Mouse (Mus musculus) frontal cortex, postnatal 36 days (tissue): ENCODE results near the gene Rabgap1l.

Source experiments
- DNase-seq, 2 experiments: peaks; one replicate each; pipeline ENCODE4 v3.0.0; 2022; ENCODE audit warnings: low spot score in 2 of 2

Rabgap1l gene

GRCm38 (mm10) chr1:160378367-160378766, 414.6 kb downstream of the Rabgap1l start:
- no peak for DNase-seq

- DNase-seq: peak; percentile 30 to 69
These were observed 415.4 kb downstream of the Rabgap1l start for GRCm38 (mm10) chr1:160377337-160378336.

GRCm38 (mm10) chr1:160374490-160374889, 418.5 kb downstream of the Rabgap1l start:
- DNase-seq: no peak

- DNase-seq: no peak
These were observed 419.7 kb downstream of the Rabgap1l start for GRCm38 (mm10) chr1:160373306-160373705.

- no peak for DNase-seq
These were observed 421.3 kb downstream of the Rabgap1l start for GRCm38 (mm10) chr1:160371696-160372095.

DNA sequence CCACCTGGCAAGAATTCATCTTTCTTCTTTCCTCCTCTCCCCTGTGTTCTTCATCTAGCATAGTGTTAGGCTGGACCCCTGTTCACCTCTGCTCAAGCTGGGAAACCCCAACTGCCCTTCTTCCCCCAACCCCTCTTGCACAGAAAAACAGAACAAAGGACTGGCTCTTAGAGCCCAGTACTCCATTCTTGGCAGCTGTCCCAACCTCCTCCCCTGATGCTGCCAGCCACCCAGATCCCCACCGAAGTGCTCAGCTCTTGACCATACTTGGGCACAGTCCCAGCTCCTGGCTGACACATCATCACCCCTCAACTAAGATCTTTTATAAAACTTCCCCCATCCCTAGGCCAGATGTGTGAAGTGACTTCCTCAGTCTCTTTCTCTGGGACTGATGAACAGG, 422.5 kb downstream of the Rabgap1l start:
- no peak for DNase-seq

GRCm38 (mm10) chr1:160366615-160367014, 426.4 kb downstream of the Rabgap1l start:
- DNase-seq: no peak

DNA sequence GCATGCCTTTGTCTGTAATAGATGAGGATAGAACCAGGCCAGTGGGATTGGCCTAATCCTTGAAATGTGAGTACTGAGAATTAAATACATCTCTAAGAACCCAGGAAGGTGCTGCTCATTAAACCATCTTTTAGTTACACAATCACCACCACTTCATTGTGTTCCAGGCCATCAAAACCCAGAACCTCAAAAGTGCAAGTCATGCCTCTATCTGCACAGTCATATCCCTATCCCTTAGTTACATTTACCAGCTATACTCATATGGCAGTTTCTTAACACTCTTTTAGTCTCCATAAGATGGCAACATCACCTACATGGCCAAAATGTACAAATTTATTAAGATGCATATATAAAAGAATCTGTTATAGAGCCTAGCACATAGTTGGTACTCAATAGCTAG, 435.7 kb downstream of the Rabgap1l start:
- no peak for DNase-seq

DNA sequence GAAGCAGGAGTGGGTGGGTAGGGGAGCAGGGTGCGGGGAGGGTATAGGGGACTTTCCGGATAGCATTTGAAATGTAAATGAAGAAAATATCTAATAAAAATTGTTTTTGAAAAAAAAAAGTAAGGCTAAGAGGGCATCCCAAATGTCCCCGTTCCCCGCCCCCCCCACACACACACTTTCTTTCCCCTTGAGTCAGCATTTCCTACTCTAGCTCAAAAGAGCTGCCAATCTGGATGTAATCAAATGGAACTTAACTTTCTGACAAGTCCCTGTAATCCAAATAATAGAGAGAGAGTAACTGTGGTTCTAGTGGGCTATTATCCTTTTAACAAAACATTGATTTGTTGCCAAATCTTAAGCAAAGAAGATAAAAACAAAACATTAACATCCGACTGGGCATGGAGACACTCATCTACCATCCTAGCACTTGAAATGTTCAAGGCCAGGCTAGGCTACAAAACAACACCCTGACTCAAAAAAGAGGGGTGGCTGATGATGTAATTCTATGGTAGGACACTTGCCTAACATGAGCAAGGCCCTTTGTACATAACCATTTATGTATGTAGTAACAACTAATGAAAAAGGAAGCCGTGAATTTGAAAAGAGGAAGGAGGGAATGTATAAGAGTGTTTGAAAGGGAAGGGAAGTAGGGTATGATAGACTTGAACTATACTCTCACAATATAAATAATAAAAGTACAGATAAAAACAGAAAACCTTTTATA, 439.1 kb downstream of the Rabgap1l start:
- DNase-seq: no peak

DNA sequence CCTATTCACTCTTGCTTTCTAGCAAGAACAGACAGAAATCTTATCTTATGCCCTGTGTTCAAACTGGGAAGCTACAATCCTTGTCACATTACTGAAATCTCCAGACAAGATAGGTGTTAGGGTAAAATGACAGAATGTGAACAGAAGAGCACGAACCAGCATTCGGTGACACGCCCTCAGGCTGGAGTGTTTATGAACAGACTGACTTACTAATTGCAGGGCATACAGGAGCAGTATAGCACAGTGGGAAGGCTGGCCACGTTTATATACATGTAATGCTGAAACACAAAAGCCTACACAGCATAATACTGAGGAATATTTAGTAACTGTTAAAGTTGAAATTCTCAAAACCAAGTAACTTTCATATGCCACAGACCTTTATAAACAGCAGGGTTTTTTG, 440.7 kb downstream of the Rabgap1l start:
- DNase-seq: no peak

- DNase-seq: peak; percentile 81
These were observed 441.2 kb downstream of the Rabgap1l start for GRCm38 (mm10) chr1:160351880-160352234.

- DNase-seq: peak; percentile 45 to 46
These were observed 441.7 kb downstream of the Rabgap1l start for GRCm38 (mm10) chr1:160351146-160351879.

DNA sequence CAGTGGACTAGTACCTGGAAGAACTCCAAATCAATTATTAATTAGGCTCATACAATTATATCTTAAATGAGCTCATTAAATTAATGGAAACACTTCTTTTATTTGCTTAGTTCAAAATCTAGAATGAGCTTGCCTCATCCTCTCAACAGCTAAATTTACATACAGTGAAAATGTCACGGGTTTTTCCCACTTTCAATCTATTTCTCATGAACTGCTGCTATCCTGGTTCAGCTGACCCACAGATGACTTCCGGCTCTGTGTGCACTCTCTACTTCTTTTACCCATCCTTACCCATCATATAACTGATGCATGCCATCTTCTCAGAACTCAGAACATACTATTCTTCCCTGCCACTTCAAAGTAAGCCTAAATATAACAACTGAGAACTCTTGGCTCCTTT, 452.4 kb downstream of the Rabgap1l start:
- DNase-seq: no peak

DNA sequence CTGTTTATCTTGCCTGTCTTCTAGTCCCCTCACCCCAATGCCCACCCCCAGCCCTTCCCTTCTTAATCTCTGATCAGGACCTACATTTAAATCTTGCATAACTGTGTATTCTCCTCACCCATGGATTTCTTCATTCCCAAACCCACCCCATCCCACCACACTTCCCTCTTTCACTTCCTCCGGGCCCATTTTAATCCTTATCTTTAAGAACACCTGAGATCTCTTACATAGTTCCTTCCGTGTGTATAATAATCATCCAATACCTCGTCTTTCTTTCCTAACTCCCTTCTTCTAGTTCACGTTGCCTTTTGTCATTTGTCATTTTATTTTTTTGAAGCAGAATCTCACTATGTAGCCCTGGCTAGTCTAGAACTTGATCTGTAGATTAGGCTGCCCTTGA, 453.6 kb downstream of the Rabgap1l start:
- DNase-seq: no peak

DNA sequence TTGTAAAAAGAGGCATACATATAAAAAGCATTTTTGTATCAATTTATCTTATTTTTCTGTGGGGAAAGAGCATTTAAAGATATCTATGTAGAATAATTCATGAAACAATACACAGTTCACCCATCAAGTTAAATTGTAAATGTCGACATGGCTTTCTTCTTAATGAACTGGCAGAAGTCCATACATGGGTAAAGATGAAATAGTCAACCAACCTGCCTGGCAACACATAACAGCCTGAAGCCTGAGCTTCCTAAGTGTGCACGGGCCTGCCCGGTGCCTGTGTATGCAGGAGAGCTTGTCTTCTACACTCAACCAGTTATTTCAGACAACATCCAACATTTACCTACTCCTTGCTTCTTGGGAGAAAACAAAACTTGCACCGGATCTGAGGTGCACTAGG, 458.2 kb downstream of the Rabgap1l start:
- no peak for DNase-seq

DNA sequence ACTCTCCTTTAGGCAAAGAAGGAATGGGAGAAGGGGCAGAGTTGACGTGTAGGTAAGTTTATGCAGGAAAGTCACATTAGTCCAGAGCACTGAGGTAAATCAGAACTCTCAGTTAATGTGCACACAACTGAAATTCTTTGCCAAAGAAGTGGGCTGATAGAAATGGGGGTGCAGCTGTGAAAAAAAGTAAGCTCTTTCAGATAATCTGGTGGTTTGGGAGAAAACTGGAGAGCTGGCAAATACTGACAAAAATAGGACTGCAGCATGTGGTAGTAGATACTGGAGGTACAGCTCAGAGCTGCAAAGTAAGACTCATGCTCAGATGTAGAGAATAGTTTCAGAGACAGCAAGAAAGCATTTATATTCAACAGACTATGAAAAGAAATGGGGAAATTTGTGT, 462.2 kb downstream of the Rabgap1l start:
- peak in 1 of 2 experiments; percentile 75 for DNase-seq

- DNase-seq: no peak
These were observed 462.8 kb downstream of the Rabgap1l start for GRCm38 (mm10) chr1:160330222-160330621.

- DNase-seq: no peak
These were observed 463.2 kb downstream of the Rabgap1l start for GRCm38 (mm10) chr1:160329788-160330187.

- no peak for DNase-seq
These were observed 465.5 kb downstream of the Rabgap1l start for GRCm38 (mm10) chr1:160327531-160327930.

GRCm38 (mm10) chr1:160325542-160325941, 467.5 kb downstream of the Rabgap1l start:
- DNase-seq: no peak

DNA sequence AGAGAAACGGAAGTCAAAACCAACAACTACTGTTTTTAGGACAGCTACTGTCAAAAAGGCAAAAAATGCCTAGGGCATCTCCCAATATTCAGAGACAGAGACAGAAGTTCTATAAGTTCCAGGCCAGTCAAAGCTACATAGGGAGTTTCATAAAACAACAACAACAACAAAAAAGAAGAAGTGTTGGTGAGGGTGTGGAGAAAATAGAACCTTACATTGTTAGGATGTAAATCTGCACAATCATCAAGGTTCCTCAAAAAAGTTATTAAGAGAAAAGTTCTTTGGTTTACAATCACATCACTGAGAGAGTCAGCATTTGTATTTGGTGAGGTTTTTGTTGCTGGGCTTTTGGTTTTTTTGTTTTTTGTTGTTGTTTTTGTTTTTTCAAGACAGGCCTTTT, 472.3 kb downstream of the Rabgap1l start:
- DNase-seq: no peak

- no peak for DNase-seq
These were observed 474.8 kb downstream of the Rabgap1l start for GRCm38 (mm10) chr1:160318057-160318725.
